ENCODE assay signal across 17 mouse cellular contexts in genomic region chr14:108711811-108712210, GRCm38 (mm10).
"Had no signal": no experiment of that assay in that cellular context is flagged by ENCODE, and none has a peak within 500 bp of the region (broad histone marks: within the 10 kb centered on the region; RNA-seq: fewer than 3 reads in every experiment).

No protein-coding gene starts in this region.

- H3K9me3 ChIP-seq: midbrain, embryonic 13.5 days; midbrain, embryonic 15.5 days; neural tube, embryonic 13.5 days; neural tube, embryonic 15.5 days had no signal

- H3K4me2 ChIP-seq: lung, embryonic 14.5 days; midbrain, embryonic 11.5 days; midbrain, embryonic 13.5 days; midbrain, embryonic 15.5 days; neural tube, embryonic 13.5 days; neural tube, embryonic 15.5 days had no signal

- H3K36me3 ChIP-seq: midbrain, embryonic 13.5 days; midbrain, embryonic 15.5 days; neural tube, embryonic 13.5 days; neural tube, embryonic 15.5 days had no signal

- DNase-seq: lung, adult 18-20 months; lung, embryonic 14.5 days; lung, postnatal 10 days; lung, postnatal 4 days; retina, postnatal 1 day; right cerebral cortex, adult 18-20 months; right cerebral cortex, postnatal 25 days; right cerebral cortex, postnatal 4 days; thymus, adult 2 months; thymus, postnatal 25 days; thymus, postnatal 4 days had no signal

- H3K4me3 ChIP-seq: midbrain, embryonic 13.5 days; midbrain, embryonic 15.5 days; neural tube, embryonic 13.5 days; neural tube, embryonic 15.5 days had no signal

- H3K4me1 ChIP-seq: midbrain, embryonic 13.5 days; midbrain, embryonic 15.5 days; neural tube, embryonic 13.5 days; neural tube, embryonic 15.5 days had no signal

- H3K9ac ChIP-seq: liver, embryonic 14.5 days; lung, embryonic 14.5 days; midbrain, embryonic 13.5 days; midbrain, embryonic 15.5 days; neural tube, embryonic 13.5 days; neural tube, embryonic 15.5 days had no signal

- H3K27me3 ChIP-seq: midbrain, embryonic 13.5 days; midbrain, embryonic 15.5 days; neural tube, embryonic 13.5 days; neural tube, embryonic 15.5 days had no signal

- H3K27ac ChIP-seq: liver, embryonic 14.5 days; midbrain, embryonic 13.5 days; midbrain, embryonic 15.5 days; neural tube, embryonic 13.5 days; neural tube, embryonic 15.5 days had no signal

- ATAC-seq: midbrain, embryonic 13.5 days; midbrain, embryonic 15.5 days had no signal
